Mouse (Mus musculus) bone marrow, adult 2 months (tissue): ENCODE measurements around the gene Lpxn.

ENCODE experiments used
- CTCF ChIP-seq: fragments of 200-500 bp; IDR thresholded peaks from 2 replicates; pipeline ENCODE4 v1.5.1; 2011; ENCODE audit warnings: low read length, control low read depth; ENCODE audit not compliant: control insufficient read depth, insufficient read depth
- POLR2A ChIP-seq: fragments of 200-500 bp; IDR thresholded peaks from 2 replicates; pipeline ENCODE4 v1.6.1; 2011; ENCODE audit warnings: low read depth, mild to moderate bottlenecking, control low read depth, low read length, borderline replicate concordance; ENCODE audit not compliant: control insufficient read depth

- TF ChIP-seq POLR2A (no peak), CTCF (no peak)
Observed at GRCm38 (mm10) chr19:12787721-12788120, 8.3 kb upstream of the Lpxn start.
